Mouse (Mus musculus): Measurements from ENCODE around the gene Kntc1.

GRCm38 (mm10) chr5:123863934-123864333, 114.4 kb downstream of the Kntc1 start:
- no peak for TF ChIP-seq EP300 (IDR thresholded peaks at IDR 0.05; ENCODE audit: insufficient read depth, low read depth, low read length)
- no peak for TF ChIP-seq CTCF (IDR thresholded peaks at IDR 0.05; ENCODE audit: low read depth, low read length)
- TF ChIP-seq POLR2A (IDR thresholded peaks at IDR 0.05; ENCODE audit: insufficient read depth, low read length), result no peak

Data from ES-Bruce4 (cell line).